Mouse (Mus musculus) liver, postnatal 0 days (tissue): Measurements from ENCODE around the gene Pafah1b1.

ENCODE experiments used
- CTCF ChIP-seq: sonication (generic); IDR thresholded peaks from 2 replicates; pipeline ENCODE4 v1.5.1; 2016; ENCODE audit warnings: antibody characterized with exemption, low read depth
- EP300 ChIP-seq: IDR thresholded peaks from 2 replicates; pipeline ENCODE4 v1.6.1; 2016; ENCODE audit warnings: antibody characterized with exemption, low read depth, mild to moderate bottlenecking

GRCm38 (mm10) chr11:74671839-74672238, 52.6 kb downstream of the Pafah1b1 start:
- TF ChIP-seq CTCF (no peak), EP300 (no peak)
